Mouse (Mus musculus) embryonic facial prominence, embryonic 15.5 days (tissue): ENCODE measurements at regions not wholly inside any gene's neighbourhood (a gene's known extent, or its start where the extent isn't known, plus 50 kb on each side); places are given as distances from the start of the nearest gene placed in this dataset.
"Not testable (repeated sequence)": the region's sequence is repeated elsewhere in the genome, so short reads cannot be mapped to it uniquely, and the experiment has no call there.

ENCODE experiments used
- ATAC-seq: fragments of 200-750 bp; cut with Nextera tagmentation; 2 replicates; pipeline ENCODE4 v1.8.0; 2017; ENCODE audit warnings: low read depth, moderate TSS enrichment; ENCODE audit not compliant: insufficient number of reproducible peaks, low FRiP score, low TSS enrichment
- H3K27ac ChIP-seq: fragments of 300-500 bp; sonication (generic); replicated peaks from 2 replicates; pipeline ENCODE4 v1.5.1; 2015; ENCODE audit warnings: mild to moderate bottlenecking, inconsistent platforms
- H3K27me3 ChIP-seq: fragments of 300-500 bp; sonication (generic); 2 replicates; pipeline ENCODE4 v1.6.1; 2015; ENCODE audit warnings: inconsistent platforms
- H3K36me3 ChIP-seq: fragments of 300-500 bp; sonication (generic); 2 replicates; pipeline ENCODE4 v1.6.1; 2015; ENCODE audit warnings: mild to moderate bottlenecking, inconsistent platforms
- H3K4me1 ChIP-seq: fragments of 300-500 bp; sonication (generic); 2 replicates; pipeline ENCODE4 v1.6.1; 2015; ENCODE audit warnings: inconsistent platforms
- H3K4me2 ChIP-seq: fragments of 300-500 bp; sonication (generic); replicated peaks from 2 replicates; pipeline ENCODE4 v1.6.1; 2015; ENCODE audit warnings: mild to moderate bottlenecking, inconsistent platforms
- H3K4me3 ChIP-seq: fragments of 300-500 bp; sonication (generic); replicated peaks from 2 replicates; pipeline ENCODE4 v1.5.1; 2015; ENCODE audit warnings: mild to moderate bottlenecking, inconsistent platforms
- H3K9ac ChIP-seq: fragments of 300-500 bp; sonication (generic); 2 replicates; pipeline ENCODE4 v1.6.1; 2015; ENCODE audit warnings: inconsistent platforms
- H3K9me3 ChIP-seq: fragments of 300-500 bp; sonication (generic); replicated peaks from 2 replicates; pipeline ENCODE4 v1.6.1; 2016; ENCODE audit warnings: inconsistent platforms
- WGBS: fragments of 180-500 bp; shearing (Covaris S2); methylation state at CpG from one replicate; pipeline ENCODE4 v1.1.7; 2015; 5-methylcytosine and 5-hydroxymethylcytosine counted together

DNA sequence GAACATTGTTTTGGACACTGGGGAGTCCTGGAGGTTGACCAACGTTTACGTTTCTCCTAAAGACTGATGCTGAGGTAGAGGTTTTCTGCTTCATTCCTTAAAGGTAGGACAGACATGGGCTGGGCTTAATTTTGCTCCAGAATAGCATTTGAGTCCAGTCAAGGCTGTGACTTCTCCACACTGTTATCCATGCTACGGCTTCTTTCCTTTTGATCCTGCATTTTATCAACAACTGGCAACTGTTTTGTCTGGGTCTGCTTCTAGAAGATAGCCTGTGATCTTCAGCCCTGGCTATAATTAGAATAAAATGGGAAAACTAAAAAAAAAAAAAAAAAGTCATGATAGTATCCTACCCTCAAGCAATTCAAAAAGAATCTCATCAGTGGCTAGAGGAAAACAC is 55.5 kb upstream of the Asns start:
- Histone ChIP-seq H3K9me3 (no peaks in the 10 kb centered on the region), H3K4me3 (no peak overlapping the region), H3K9ac (no peak overlapping the region), H3K36me3 (no peaks in the 10 kb centered on the region), H3K27ac (no peak overlapping the region), H3K4me2 (no peak overlapping the region), H3K27me3 (no peaks in the 10 kb centered on the region), H3K4me1 (no peaks in the 10 kb centered on the region)
- ATAC-seq, result no peak
- 75% methylated on average over 3 of the region's 3 CpGs for WGBS

DNA sequence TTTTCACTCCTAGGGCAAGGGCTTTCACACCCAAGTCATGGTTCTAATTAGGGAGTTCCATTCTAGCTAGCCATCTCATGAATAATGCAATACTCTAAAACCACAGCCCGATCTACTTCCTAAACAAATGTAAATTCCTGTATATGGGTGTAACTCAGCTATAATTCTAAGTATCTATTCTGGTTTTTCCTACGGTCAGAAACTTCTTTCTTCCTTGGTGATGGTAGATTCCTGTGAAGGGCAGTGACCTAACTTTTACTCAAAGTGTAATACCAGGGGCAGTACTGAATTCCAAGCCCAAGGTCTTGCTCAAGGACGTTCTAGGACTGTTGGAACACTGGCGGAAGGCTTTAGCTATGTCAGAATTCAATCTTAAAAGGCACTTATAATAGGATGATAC is 51.2 kb upstream of the Asns start:
- not testable (repeated sequence) for H3K9me3 ChIP-seq, H3K36me3 ChIP-seq, H3K4me2 ChIP-seq, H3K4me1 ChIP-seq, H3K9ac ChIP-seq, H3K27ac ChIP-seq, H3K27me3 ChIP-seq, H3K4me3 ChIP-seq, ATAC-seq
- 66% methylated on average over 4 of the region's 4 CpGs for WGBS
